Mouse (Mus musculus): ENCODE data around the gene Olfr323. TPM values are rescaled to one million over a fixed set of nuclear protein-coding genes. Genes with fewer than 3 reads are reported as not detected.
A peak's percentile ranks its signal among the peaks of the same experiment; 100 is the strongest.

Gene Olfr323
- total RNA-seq (2021) = not detected

DNA sequence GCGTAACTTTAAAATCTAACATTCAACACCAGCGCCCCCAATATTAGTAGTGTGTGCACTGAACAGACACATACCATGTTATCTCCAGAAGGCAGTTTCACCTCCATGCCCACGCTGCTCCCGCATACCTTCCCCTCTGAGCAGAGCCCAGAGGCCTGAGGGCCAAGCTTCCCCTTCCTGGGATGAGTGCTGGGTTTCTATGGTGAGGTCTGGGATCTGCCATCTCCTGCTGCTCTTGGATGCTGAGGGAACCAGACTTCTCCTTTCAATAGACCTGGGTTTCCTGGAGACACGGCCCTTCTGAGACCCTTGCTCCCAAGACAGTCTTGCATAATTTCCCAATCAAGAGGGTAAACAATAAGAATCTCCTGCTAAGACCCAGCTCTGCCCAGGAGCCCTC lies at the start of gene Olfr323:
Gene Olfr323, minus strand, starts transcription at position 101 of the 400 bp plus-strand sequence.
- DNase-seq (ENCODE audit: extremely low spot score in 1 of 2, low spot score in 2 of 2) = no peak

DNA sequence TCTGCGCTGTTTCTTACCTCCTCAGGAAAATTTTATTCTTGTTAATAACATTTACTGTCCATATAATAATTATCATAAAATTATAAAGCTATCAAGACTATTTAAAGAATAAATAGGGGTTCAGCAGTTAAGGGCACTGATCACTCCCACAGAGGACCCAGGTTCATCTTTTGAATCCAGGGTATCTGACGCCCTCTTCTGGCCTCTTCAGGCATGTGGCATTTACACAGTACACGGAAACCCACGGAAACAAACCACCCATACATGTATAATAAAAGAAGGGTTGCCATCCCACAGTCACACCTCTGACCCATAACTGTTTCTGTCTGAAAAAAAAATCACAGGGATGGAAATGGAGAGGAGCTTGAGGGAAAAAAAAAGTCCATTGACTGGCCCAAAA lies 41.5 kb upstream of the Olfr323 start:
- no peak for DNase-seq (ENCODE audit: extremely low spot score in 1 of 2, low spot score in 2 of 2)
- intact Hi-C loops (cut with DNase I) = no loop called here

More for the DNA sequence above, at the start of gene Olfr323:
- intact Hi-C loops (cut with DNase I) = no loop called here

- no peak for DNase-seq (ENCODE audit: extremely low spot score in 1 of 2, low spot score in 2 of 2)
- intact Hi-C loops (cut with DNase I) = no loop called here
Observed at GRCm38 (mm10) chr11:58669252-58669651, 39.0 kb upstream of the Olfr323 start.

DNA sequence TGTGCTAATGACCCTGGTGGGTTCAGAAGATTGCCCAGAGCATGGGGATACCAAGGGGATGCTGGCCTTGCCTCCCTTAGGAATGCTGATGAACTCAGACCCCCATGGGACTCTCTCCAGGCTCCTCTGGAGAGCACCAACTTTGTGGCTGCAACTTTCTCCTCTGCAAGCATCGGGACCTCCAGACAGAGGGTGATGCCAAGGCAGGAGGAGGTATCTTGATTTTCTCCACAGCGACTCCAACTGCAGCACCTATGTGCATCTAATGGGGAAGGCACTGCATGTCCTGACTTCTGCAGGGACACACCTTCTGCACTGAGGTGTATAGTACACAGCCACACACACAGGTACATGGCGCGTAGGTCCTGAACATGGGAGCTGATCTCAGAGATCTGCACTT lies 28.3 kb upstream of the Olfr323 start, which contains the start of gene Olfr322:
Gene Olfr322, plus strand, starts transcription at position 187 of the 400 bp plus-strand sequence.
- no peak for DNase-seq (ENCODE audit: extremely low spot score in 1 of 2, low spot score in 2 of 2)
- intact Hi-C loops (cut with DNase I) = no loop called here

DNA sequence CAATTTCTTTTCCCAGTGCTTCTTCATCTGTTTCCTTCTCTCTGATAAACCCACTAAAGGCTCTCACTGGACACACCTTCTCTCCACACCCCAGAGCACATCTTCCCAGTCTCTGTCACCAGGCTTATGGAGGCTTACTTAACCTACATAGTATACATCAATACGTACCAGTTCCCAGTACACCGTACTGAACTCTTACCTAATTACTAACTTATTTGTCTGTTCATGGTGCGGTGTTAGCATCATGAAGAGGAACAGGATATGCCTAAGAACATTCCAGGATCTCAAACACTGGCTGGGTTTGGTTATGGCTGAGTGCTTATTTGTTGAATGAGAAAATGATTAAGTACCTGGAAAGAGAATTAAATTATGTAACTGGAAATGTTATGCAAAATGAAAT lies 24.9 kb upstream of the Olfr323 start:
- DNase-seq (ENCODE audit: extremely low spot score in 1 of 2, low spot score in 2 of 2) = no peak
- intact Hi-C loops (cut with DNase I) = no loop called here

- peak in 1 of 2 experiments; percentile 42 for DNase-seq (ENCODE audit: extremely low spot score in 1 of 2, low spot score in 2 of 2)
- intact Hi-C loops (cut with DNase I) = no loop called here
Observed at GRCm38 (mm10) chr11:58643350-58643749, 13.0 kb upstream of the Olfr323 start.

GRCm38 (mm10) chr11:58641638-58642358 lies 11.5 kb upstream of the Olfr323 start:
- DNase-seq (ENCODE audit: extremely low spot score in 1 of 2, low spot score in 2 of 2) = no peak
- intact Hi-C loops (cut with DNase I) = no loop called here

DNA sequence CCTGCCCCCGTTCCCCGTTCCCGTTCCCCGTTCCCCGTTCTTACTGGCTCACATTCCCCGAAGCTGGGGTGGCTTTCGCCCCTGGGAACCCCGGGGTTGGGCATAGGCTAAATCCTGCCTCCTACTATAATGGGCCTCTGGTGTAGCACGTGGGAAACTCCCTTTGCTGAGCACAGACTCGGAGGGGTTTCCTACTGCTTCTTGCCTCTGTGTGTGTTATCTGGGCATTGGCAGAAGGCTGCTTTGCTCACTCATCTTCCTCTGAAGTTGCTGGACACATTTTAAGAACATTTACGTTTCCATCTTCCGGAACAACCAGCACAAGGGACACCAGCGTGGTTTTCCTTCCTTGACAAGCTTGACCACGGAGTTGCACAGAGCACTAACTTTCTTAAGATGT lies 10.8 kb upstream of the Olfr323 start:
- intact Hi-C loops (cut with DNase I) = no loop called here
- DNase-seq (ENCODE audit: extremely low spot score in 1 of 2, low spot score in 2 of 2) = no peak

- intact Hi-C loops (cut with DNase I) = no loop called here
- DNase-seq (ENCODE audit: extremely low spot score in 1 of 2, low spot score in 2 of 2) = peak in 1 of 2 experiments; percentile 37
Observed at GRCm38 (mm10) chr11:58640272-58640867, 10.1 kb upstream of the Olfr323 start, which contains the start of gene Trim58. Gene Trim58 (plus strand): TSS chr11:58640465.

DNA sequence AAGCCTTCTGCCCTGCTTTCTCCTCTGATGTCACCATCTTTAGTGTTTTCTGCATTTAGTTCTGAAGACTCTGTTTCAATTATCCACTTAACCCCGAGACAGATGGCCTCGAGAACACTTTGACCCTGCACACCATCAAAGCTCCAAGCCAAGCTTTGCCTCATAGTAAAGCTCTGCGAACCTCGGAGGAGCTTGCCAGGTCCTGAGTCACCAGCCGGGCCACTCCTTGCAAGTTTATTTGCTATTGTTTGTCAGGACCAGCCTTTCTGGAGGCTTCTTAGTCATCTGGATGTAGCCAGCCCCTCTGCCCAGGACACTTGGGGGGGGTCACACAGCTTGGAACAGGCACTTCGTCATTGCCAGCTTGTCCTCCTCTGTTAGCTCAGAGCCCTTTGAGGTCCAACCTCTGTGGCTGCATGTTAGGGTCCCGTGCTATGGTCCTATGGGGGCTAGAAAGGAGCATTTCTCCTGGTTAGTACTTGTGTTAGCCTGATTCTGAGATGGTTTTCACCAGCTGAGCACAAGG lies 7.9 kb upstream of the Olfr323 start:
- DNase-seq (ENCODE audit: extremely low spot score in 1 of 2, low spot score in 2 of 2) = no peak
- intact Hi-C loops (cut with DNase I) = loop anchor here (5.0 kb wide), 1 partner anchor 236 kb away; no protein-coding TSS in a partner anchor

- intact Hi-C loops (cut with DNase I) = loop anchor here (5.0 kb wide), 1 partner anchor 234 kb away; no protein-coding TSS in a partner anchor
- peak; percentile 34 to 41 for DNase-seq (ENCODE audit: extremely low spot score in 1 of 2, low spot score in 2 of 2)
Observed at GRCm38 (mm10) chr11:58636376-58636977, 6.2 kb upstream of the Olfr323 start.

DNA sequence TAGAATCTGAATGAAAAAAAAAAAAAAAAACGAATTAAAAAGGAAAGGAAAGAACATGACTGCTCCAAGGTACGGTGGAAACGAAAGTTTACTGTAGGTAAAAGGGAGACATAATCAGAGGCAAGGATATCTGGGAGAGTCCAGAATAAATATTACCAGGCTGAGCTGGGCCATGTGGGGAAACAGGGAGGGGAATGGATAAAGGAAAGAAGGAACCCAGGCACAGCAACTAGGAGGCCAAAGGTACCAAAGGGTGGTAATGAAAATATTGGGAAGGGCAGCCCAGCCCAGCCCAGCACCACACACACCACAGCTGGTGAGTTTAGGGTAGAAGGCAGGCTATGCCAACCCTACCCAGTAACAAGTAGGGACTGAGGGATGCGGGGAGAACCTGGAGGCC lies 4.6 kb upstream of the Olfr323 start:
- intact Hi-C loops (cut with DNase I) = loop anchor here (5.0 kb wide), 1 partner anchor 233 kb away; no protein-coding TSS in a partner anchor
- DNase-seq (ENCODE audit: extremely low spot score in 1 of 2, low spot score in 2 of 2) = no peak

DNA sequence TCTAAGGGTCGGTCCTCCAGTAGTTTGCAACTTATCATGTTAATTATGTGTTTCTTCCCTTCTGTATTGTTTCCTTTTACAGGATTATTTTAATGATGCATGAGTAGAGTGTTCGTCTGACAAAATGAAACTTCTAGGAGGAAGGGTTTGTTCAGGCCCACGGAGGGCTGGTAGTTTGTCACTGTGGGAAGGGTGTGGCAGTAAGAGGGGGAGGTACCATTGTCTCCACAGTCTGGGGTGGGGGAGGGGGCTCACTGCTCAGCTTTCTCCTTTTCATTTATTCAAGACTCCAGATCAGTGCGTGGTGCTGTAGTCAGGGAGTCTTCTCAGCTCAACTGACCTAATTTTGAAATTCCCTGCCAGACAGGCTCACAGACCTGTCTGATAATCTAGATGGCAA lies 4.2 kb downstream of the Olfr323 start:
- intact Hi-C loops (cut with DNase I) = no loop called here
- no peak for DNase-seq (ENCODE audit: extremely low spot score in 1 of 2, low spot score in 2 of 2)

GRCm38 (mm10) chr11:58618793-58619192 lies 11.5 kb downstream of the Olfr323 start:
- no peak for DNase-seq (ENCODE audit: extremely low spot score in 1 of 2, low spot score in 2 of 2)
- intact Hi-C loops (cut with DNase I) = no loop called here

- DNase-seq (ENCODE audit: extremely low spot score in 1 of 2, low spot score in 2 of 2) = no peak
- intact Hi-C loops (cut with DNase I) = no loop called here
Observed at GRCm38 (mm10) chr11:58618369-58618768, 11.9 kb downstream of the Olfr323 start.

GRCm38 (mm10) chr11:58615975-58616374 lies 14.3 kb downstream of the Olfr323 start, which contains the start of gene 2210407C18Rik:
Gene 2210407C18Rik (minus strand): TSS chr11:58616075.
- no peak for DNase-seq (ENCODE audit: extremely low spot score in 1 of 2, low spot score in 2 of 2)
- intact Hi-C loops (cut with DNase I) = no loop called here

DNA sequence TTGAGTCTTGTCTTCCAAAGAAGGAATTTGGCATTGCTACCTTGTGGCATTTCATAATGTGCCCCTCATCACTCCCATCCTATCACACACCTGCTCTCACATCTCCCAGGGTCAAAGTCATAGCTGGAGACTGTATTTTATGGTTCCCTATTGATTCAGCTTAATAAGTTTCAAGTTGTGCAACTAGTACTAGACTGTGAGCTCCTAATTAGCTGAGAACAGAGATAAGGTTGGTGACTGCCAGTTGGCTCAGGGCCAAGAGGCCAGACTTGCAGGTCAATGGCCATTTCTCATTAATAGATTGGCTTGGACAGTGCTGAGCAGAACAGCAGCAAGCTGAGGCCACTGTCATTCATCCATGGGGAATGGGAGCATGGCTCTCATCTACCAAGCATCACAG lies 15.8 kb downstream of the Olfr323 start:
- intact Hi-C loops (cut with DNase I) = no loop called here
- DNase-seq (ENCODE audit: extremely low spot score in 1 of 2, low spot score in 2 of 2) = no peak

GRCm38 (mm10) chr11:58613359-58613758 lies 16.9 kb downstream of the Olfr323 start:
- DNase-seq (ENCODE audit: extremely low spot score in 1 of 2, low spot score in 2 of 2) = no peak
- intact Hi-C loops (cut with DNase I) = no loop called here

DNA sequence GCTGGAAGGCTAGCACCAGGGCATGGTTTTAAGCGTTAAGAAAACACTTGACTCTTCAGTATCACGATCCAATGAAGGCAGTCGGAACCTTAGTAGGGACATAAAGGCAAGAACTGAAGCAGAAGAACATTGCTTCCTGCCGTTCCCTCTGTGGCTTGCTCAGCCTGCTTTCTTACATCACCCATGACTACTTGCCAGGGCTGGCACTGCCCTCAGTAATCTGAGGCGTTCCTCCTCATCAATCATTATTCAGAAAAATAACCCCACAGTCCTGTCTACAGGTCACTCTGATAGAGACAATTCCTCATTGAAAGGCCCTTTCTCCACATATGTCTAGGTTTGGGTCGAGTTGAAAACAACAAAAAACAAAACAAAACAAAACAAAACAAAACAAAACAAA lies 23.3 kb downstream of the Olfr323 start:
- DNase-seq (ENCODE audit: extremely low spot score in 1 of 2, low spot score in 2 of 2) = no peak
- intact Hi-C loops (cut with DNase I) = no loop called here

Measured in left cerebral cortex, postnatal 10 days (tissue).